Mouse (Mus musculus) naive thymus-derived CD4-positive, alpha-beta T cell, adult 2 months (primary cell): Measurements from ENCODE around the gene Tgfbr2.

ENCODE experiments used
- DNase-seq: peaks from one replicate; pipeline ENCODE4 v3.0.0-alpha.2; 2011; ENCODE audit warnings: low read depth

Gene Tgfbr2

DNA sequence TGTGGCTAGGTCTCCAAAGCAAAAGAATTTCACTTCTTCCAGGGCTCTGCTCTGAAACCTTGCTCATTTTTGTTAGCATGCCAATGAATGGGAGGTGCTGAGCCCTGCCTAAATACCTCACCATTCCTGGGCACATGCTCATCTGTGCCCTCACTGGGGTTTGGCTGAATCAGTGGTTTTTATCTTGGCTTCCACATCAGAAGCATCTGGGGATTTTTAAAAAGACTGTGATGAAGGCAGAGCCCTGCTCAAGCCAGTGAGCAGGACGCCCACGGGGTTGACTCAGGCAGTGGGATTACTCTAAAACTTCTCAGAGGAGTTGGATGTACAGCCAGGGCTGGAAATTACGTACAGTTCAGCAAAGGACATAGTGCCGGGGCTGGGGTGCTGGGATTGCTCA lies 22.3 kb downstream of the Tgfbr2 start:
- DNase-seq: peak; percentile 55

DNA sequence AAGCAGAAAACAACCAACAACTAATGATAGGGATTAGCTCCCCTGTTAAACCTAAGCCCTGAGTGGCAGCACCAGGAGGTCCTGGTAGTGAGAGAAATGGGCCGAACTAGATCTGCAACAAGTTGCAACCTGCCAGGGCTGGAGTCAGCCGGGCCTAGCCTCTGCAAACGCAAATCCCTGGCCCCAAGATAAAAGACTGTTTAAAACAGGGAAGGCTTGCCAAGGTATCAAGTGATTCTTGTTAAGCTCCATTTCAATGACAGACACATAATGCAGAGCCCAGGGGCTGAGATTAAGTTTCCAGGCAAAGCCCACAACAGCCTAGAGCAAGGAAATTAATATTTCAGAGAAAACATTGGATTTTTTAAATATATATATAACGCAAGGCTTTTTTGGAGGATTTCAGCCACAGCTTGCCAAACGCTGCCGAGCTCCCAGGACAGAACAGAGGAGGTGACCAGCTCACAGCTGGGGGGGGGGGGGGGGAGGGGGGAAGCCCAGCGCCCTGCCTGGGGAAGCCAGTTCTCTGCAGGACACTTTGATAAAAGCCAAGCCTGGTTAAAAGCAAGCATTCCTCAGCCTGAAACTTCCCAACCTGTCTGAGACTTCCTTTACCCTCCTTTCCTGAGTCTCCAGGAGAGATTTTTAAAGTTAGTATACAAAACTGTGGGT lies 24.3 kb downstream of the Tgfbr2 start:
- no peak for DNase-seq

DNA sequence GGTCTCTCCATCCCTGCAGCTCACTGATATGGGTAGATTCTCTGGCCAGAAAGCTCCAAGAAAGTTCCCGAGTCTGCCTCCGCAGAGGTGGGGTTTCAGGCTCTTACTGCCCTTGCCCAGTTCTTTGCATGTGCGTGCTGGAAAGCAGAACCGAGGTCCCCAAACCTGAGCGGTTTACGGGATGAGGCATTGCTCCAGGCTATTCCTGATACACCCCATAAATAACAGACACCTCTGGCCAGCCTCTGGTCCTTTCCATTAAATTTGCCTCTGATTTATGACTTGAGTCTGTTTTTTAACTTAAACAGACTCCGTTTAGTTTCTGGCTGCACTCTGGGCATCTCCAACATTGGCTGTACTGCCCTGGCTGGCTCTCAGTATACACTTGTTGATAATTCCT lies 26.4 kb downstream of the Tgfbr2 start:
- DNase-seq: no peak

DNA sequence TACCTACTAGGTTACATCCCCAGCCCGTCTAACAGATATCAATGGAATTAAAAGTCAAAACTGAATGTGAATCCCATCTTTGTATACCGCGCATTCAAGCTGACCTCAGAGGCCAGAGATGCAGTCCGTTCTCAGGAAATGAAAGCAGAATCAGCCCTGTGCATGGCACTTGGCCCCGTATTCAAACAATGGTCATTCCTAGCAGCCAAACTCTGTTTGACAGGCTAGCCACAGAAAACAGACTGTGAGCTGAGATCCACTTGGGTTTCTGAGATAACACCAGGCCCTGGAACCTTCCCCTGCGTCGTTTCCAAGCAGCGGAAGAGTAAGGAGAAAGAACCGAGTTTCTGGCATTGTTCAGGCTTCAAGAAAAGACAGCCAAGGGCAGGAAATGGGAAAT lies 28.9 kb downstream of the Tgfbr2 start:
- DNase-seq: no peak

DNA sequence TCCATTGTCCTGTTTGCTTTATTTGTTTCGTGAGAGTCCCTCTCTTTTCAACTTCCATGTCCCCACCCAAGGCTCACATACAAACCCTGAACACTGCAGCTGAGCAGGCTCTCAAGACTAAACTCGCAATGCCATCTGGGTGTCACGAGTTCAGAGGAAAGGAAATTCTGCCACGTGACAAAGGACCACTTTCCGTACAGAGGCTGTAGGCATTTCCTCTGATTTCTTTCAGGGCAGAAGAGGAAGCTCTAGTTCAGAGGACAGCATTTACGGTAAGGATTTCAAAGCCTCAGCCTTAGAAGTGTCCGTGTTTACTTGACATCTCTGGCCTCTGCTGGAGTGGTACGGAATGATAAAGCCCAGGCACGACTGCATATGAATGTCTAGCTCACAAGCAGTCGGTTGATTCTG lies 29.9 kb downstream of the Tgfbr2 start:
- DNase-seq: peak; percentile 87

DNA sequence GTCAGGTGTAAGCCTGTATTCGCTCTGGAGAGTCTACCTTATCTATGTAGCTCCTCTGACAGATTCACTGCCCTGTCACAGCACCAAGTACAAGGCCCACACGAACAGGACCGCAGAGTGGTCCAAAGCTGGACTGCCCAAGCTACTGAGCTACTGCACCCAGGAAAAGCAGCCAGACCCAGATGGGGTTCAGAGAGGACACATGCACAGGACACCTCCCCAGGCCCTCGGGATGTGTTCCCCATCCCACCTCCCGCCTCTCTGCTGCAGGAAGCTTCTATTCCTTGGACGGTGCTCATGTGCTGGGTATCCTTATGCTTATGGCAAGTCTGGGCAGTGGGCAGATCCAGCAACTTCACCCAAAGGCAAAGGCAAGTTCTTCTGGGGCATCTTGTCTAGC lies 34.7 kb downstream of the Tgfbr2 start:
- DNase-seq: no peak

DNA sequence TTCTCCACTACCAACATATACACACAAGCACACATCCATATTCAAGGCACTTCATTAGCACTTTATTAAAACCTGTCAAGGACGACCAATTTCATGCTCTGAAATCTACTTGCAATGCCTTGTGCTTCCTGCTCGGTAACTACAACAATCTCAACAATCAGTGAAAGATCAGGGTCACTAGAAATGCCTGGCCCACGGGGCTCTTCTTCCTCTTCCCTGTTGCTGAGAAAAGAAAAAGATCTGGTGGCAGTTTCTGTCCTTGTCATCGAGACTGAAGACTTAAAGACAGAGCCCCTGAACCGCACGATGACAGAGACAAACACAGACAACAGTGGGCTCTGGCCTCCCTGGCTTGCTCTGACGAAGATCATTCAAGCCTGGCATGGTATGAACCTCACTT lies 35.6 kb downstream of the Tgfbr2 start:
- no peak for DNase-seq

DNA sequence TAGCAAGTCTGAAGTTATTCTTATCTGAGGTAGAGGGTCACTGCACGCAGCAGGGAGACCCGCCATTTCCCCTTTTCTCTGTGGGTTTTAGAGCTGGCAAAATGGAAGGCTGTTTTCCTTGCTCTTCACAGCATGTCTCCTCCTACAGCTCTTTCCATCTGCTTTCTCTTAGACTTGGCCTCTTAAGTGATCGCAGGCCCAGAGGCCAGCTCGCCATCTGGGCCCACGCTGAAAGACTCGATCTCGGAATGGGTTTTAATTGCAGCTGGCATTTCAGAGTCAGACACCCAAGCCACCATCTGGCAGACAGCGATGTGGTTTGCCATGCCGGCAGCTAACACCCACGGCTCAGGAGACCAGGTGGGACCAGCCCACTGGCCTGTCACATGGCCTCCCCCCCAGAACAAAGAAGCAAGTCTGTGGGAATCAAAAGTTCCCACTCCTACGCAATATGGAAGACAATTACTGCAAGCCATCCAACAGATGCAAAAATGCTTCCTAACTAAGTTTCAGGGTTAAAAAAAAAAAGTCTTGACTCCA lies 36.5 kb downstream of the Tgfbr2 start:
- no peak for DNase-seq

DNA sequence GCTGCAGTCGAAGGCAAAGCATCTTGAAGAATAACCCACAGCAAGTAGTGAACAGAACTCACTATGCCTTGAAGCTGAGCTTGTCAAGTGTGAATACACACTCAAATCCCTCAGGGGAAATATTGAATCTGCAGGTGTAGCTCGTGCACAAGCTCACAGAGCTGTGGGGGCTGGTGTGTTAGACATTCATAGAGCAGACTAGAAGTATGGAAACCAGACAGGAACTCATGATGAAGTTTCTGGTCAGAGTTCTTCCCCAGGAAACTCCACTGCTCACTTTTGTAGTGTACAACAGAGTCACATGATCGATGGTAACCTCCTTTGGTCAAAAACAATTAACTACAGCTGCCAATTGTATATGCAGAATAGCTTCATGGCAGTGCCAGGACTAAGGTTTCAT lies 37.5 kb downstream of the Tgfbr2 start:
- DNase-seq: no peak

DNA sequence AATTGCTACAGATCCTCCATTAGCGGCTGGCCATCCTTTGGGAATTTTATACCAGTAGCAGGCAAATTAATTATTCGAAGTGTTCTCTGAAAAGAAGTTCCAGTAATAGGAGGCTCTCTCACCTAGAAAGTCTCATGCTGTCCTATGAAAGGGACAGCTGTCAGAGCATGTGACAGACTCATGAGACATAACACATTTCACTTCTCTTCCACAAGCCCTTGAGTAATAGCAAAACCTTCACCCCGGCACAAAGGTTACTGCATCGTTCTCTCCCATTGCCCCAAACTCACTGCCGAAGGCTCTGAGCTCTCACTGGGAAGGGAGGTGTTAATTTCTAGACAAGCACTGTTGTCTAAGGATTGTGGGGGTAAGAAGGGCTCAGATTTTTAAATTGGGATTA lies 38.3 kb downstream of the Tgfbr2 start:
- no peak for DNase-seq

DNA sequence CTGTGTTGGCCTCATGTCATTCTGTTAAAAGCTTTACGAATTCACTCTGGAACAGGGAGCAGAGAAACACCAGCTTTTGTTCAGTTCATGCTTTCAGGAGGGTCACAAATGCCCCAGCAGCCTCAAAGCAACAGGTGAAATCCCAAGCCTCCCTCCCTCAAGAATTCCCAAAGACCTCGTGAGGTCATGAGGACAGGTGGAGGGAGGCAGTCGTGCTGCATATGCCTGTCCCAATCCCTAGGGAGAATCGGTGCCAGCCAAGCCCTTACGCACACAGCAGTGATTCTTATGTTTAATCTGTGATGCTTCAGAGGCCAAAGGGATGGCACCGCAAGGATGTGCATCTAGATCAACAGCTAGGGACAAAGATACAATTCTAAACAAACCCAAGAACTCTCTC lies 39.0 kb downstream of the Tgfbr2 start:
- DNase-seq: no peak

DNA sequence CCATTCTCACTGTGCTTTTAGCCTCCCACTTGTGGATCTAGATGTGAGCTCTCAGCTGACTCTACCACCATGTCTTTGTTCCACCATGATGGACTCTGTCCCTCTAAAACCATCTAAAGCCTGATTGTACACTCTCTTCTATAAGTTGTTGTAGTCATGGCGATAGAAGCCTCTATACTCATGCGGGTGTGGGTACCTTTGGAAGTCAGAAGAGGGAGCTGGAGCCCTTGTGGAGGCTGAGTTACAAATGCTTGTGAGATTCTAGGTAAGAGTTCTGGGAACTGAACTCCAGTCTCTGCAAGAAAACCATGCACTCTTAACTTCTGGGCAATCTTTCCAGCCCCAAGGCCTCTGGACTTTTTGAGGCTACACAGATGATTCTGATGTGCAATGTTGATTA lies 40.7 kb downstream of the Tgfbr2 start:
- DNase-seq: peak; percentile 68

DNA sequence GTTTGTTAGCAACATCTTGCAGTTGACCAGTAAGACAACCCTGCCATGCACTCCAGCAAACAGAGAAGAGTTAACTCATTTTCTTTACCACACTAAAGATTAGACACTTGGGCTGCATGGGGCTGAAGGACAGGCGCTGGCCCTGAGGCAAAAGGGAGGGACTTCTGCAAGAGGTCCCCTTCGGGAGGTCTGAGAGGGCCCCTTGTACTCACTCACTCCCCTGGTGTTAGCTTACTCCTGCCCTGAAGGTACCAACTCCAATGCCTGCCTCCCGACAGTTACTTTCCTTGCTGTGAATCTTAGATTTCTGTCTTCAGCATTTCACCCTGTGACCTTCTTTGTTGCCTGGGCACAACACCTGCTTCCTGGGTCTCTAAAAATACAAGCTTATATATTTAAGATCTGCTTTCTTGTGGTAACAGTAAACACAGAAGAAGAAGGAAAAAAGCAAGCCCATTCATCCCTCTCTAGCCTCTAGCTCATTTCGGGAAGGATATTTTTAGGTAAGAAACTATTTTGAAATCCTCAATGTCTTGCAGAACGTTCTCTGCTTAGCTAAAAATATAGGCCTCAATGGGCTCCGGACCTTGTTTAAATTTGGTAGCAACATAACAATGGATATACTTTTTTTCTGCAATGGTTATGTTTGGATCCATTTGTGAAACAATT lies 41.7 kb downstream of the Tgfbr2 start:
- no peak for DNase-seq

DNA sequence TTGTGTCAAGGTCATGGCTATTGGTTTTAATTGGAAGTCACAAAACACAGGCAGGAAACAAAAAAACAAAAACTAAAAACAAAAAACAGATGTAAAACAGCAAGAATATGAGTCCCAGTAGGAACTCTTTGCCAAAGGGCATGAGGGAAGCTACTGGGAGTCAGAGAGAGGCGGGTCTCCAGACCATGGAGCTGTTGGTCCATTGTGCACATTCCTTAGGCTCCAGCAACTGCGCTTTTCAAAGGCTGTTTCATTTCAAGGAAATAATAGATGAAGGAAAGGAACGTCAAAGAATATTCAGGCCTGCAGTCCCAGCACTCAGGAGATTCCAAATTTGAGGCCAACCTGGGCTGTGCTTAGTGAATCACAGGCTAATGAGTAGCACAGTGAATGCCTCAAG lies 46.3 kb downstream of the Tgfbr2 start:
- DNase-seq: no peak

DNA sequence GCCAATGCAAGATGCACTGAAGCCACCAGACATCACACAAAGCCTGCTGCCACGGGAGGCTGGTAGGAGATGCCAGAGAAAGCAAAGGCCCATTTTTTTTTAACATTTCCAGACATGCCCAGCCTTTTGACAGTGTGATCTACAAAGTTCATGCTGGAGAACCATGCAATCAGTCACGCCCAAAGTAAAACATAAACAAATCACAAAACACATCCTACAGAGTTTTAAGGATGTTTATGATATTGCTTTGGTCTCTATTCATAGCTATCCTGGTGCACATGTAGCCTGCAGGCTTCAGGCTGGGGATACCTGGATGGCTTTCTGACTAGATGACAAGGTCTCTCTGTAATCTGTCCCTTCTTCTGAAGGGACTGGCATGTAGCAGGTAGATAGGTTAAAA lies 46.8 kb downstream of the Tgfbr2 start:
- no peak for DNase-seq

DNA sequence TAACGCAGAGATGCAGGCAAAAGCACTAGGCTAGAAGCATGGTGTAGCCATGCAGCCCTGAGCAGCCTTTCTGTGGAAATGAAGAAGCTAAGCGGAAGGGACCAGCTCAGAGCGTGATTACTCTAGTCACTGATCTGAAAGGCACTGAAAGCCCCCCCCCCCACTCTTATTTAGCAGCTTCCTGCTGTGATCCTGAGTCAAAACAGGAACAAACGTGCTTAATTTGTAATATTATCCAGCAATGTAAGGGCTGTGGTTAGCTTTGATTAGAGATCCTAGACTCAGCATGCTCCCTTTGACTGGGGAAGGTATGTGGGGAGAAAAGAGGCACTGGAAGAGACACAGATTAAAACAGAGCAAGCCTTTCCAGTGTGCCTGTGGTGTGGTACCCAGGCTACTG lies 48.7 kb downstream of the Tgfbr2 start:
- peak; percentile 54 for DNase-seq

DNA sequence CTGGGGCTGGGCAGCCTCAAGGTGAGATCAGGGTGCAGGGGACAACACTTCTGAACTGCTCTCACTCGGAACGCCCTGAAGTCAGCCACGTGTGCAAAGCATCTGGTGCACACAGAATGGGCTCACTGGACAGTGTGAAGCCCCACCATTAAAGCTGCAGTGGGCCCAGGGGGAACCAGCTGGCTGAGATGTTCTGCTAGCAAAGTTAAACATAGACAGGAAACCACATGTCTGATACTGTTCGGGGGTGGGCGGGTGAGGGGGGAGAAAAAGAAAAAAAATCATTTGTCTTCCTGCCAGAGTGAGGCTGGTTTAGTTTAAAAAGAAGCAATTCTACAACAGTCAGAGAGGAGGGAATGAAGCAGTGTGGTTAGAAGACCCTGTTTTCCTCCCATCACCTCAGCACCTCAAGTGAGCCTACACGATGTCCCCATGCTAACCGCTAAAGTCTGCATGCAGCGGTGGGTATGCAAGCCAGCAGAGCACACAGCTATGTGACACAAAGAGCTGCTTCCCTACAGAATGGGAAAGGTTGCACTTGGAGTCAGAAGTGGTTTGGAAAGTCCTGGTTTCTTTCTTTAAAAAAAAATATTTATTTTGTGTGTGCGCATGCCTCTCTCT lies 52.1 kb downstream of the Tgfbr2 start:
- peak; percentile 74 for DNase-seq

DNA sequence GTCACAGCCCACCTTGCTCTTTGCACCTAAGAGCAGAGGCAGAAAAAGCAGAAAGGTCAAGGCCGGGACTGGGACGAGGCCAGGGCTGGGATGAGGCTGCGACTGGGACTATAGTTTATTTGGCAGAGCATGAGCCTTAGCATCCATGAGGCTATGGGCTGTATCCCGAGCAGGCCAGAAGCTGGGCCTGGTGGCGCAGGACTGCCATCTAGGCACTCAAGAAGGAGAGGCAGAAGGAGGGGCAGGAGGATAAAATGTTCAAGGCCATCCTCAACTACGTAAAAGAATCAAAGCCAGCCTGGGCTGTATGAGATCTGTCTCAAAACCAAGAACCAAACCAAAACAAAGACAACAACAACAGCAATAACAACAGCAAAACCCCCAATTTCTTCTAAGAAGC lies 52.6 kb downstream of the Tgfbr2 start:
- DNase-seq: peak; percentile 49

DNA sequence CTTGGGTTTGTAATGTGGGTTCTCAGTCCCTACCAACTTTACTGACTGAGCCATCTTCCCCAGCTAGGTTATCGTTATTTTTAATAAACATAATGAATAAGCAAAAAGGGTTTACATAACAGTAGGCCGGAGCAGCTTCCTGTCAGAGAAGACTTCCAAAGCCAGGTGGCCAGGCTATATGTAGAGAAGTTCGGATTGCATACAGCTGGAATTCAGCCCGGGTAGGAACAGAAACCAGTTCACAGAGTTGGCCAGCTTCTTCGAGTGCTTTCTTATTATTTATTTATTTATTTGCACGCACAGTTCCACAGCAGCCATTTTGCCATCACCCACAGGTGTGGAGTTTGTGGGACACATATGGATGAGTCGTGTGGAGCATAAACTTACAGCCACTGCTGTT lies 53.7 kb downstream of the Tgfbr2 start:
- no peak for DNase-seq

DNA sequence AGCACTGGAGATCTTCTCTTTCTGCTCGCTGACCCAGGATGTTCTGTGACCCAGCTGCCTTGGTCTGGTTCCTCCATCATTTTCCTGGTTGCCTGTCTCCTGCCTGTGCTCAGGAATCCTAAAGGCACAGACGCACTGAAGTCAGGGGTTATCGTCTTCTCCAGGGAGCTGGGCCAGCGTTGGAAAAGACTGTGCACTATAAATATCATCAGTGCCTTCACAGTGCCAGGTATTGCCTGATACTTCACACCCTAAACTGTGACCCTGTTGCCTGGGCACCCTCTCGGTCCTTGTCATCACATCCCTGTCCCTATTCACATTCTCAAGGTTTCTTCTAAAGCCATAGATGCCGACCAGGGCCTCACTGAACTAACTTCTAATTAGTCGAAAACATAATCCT lies 55.2 kb downstream of the Tgfbr2 start:
- DNase-seq: no peak

DNA sequence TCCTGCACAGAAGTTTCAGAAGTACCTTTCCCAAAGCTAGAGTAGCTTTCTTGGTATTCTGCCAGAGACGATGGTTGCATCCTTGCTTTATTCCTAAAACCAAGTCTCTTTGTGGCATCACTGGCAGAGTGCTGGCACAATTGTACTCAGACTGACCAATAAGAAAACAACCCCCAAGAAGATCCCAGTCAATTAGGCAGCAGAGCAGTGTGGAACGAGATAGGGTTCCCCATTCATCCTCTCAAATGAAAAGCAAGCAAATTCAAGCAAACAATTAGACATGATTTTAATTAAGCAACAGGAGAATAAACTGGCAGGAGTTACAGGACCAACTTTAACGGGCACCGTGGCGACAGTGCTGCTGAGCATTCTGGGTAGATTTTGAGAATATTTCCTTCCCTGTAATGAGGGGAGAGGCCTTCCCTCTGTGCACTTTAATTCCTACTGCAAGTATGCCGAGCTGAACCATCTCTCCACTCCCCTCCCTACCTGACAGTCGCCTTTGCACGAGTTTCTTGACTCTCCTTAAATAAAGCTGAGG lies 56.8 kb downstream of the Tgfbr2 start:
- no peak for DNase-seq

DNA sequence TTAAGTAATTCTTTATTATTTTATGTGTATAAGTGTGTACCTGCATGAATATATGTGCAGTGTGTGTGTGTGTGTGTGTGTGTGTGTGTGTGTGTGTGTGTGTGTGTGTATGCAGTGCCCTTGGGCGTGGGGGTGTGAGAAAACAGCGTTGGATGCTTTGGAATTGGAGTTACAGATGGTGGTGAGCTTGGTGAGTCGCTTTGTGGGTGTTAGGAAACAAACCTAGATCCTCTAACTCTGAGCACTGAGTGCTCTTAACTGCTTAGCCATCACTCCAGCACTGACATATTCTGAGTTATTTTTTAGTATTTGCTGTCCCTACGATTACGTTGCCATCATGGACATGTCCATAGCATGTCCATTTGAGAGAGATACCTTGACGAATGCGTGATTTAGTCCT lies 59.3 kb downstream of the Tgfbr2 start:
- DNase-seq: no peak

DNA sequence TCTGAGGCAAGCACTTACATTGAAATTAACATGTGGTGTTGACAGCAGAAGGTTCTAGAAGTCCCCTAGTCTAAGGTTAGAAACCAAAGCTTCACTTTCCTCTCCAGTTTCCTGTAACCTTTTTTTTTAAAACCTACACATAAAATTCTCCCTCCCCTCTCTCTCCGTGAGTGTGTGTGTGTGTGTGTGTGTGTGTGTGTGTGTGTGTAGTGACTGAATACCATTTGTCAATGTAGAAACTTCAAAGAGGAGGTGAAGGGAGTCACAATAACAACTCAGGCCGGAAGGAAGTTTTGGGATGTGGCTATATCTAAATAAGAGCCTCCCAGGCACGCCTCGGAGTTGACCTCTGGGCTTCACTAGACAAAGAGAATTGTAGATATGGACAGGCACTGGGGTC lies 60.8 kb downstream of the Tgfbr2 start:
- peak; percentile 85 for DNase-seq
